Mouse (Mus musculus) intestine, postnatal 0 days (tissue): ENCODE measurements around the gene Pigr. TPM values are rescaled to one million over a fixed set of nuclear protein-coding genes. Genes with fewer than 3 reads are reported as not detected.
A peak's percentile ranks its signal among the peaks of the same experiment; 100 is the strongest.

ENCODE experiments used
- ATAC-seq: fragments of 200-750 bp; cut with Nextera tagmentation; 2 replicates; pipeline ENCODE4 v1.8.0; 2017; ENCODE audit warnings: mild to moderate bottlenecking, moderate TSS enrichment, moderate library complexity
- H3K27ac ChIP-seq: fragments of 300-500 bp; sonication (generic); 2 replicates; pipeline ENCODE4 v1.5.1; 2014; ENCODE audit warnings: mild to moderate bottlenecking, low read depth, low read length, moderate library complexity
- H3K27me3 ChIP-seq: fragments of 300-500 bp; sonication (generic); replicated peaks from 2 replicates; pipeline ENCODE4 v1.6.1; 2014; ENCODE audit warnings: low read length, mixed read lengths; ENCODE audit not compliant: control insufficient read depth, insufficient read depth
- H3K36me3 ChIP-seq: fragments of 300-500 bp; sonication (generic); 2 replicates; pipeline ENCODE4 v1.6.1; 2014; ENCODE audit warnings: mild to moderate bottlenecking, moderate library complexity; ENCODE audit not compliant: control insufficient read depth, insufficient read depth
- H3K4me1 ChIP-seq: fragments of 300-500 bp; sonication (generic); replicated peaks from 2 replicates; pipeline ENCODE4 v1.6.1; 2014; ENCODE audit warnings: antibody characterized with exemption, low read length, mixed read lengths; ENCODE audit not compliant: control insufficient read depth, insufficient read depth
- H3K4me2 ChIP-seq: fragments of 300-500 bp; sonication (generic); replicated peaks from 2 replicates; pipeline ENCODE4 v1.6.1; 2014; ENCODE audit warnings: low read depth, mild to moderate bottlenecking, moderate library complexity
- H3K4me3 ChIP-seq: fragments of 300-500 bp; sonication (generic); 2 replicates; pipeline ENCODE4 v1.5.1; 2014; ENCODE audit warnings: low read depth, low read length
- H3K9ac ChIP-seq: fragments of 300-500 bp; sonication (generic); 2 replicates; pipeline ENCODE4 v1.6.1; 2014; ENCODE audit warnings: mild to moderate bottlenecking, low read depth, low read length
- H3K9me3 ChIP-seq: fragments of 300-500 bp; sonication (generic); 2 replicates; pipeline ENCODE4 v1.6.1; 2016; ENCODE audit warnings: mixed run types; ENCODE audit not compliant: control insufficient read depth
- CTCF ChIP-seq: sonication (generic); IDR thresholded peaks from 2 replicates; pipeline ENCODE4 v1.5.1; 2016; ENCODE audit warnings: low read depth, mild to moderate bottlenecking, control low read depth, antibody characterized with exemption, moderate library complexity
- WGBS: fragments of 180-500 bp; shearing (Covaris S2); extraction: QIAGEN DNeasy Blood & Tissue Kit; methylation state at CpG from one replicate; pipeline ENCODE4 v1.1.7; 2014; 5-methylcytosine and 5-hydroxymethylcytosine counted together
- polyA plus RNA-seq: library from polyadenylated mRNA; unstranded; fragments of >200 nt; fragmentation: Nextera tagmentation; extraction: Ambion mirVana; gene quantifications from 2 replicates; pipeline ENCODE4 v1.2.1, GENCODE M21; 2015

Pigr gene
- polyA plus RNA-seq, 1 experiment from 2014 or later, result 14.0 TPM

DNA sequence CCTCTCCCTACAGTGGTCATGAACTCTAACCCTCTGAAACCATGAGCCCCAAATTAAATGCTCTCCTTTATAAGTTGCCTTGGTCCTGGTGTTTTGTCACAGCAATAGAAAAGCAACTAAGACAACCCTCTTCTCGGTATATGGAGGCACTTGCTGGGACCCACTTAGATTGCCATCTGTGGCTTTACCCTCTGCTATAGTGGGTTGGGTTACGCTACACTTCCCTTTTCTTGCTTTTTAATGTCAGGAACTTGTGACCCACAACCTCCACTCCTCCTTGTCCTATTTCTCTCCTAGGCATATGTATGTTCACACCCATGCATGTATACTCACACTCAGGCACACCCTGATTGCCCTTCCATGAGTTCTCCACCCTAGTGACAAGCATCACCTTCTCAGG lies 46.4 kb downstream of the Pigr start:
- no peaks in the 10 kb centered on the region for H3K36me3 ChIP-seq

GRCm38 (mm10) chr1:130875139-130875538 lies 48.7 kb downstream of the Pigr start:
- Histone ChIP-seq H3K27me3 (peaks cover 7% of the 10 kb centered on the region; the same call in 1 of the 2 replicates), H3K36me3 (no peaks in the 10 kb centered on the region), H3K9me3 (no peaks in the 10 kb centered on the region), H3K27ac (no peak overlapping the region), H3K4me3 (no peak overlapping the region), H3K9ac (no peak overlapping the region), H3K4me1 (peaks cover 3% of the 10 kb centered on the region; the same call in 1 of the 2 replicates), H3K4me2 (no peak overlapping the region)
- peak; percentile 83 for TF ChIP-seq CTCF
- WGBS, result 64% methylated on average over 3 of the region's 3 CpGs
- ATAC-seq, result no peak

More for the DNA sequence above, 46.4 kb downstream of the Pigr start:
- no peak overlapping the region for H3K27ac ChIP-seq
- H3K4me1 ChIP-seq, result peaks cover 2% of the 10 kb centered on the region; the same call in 1 of the 2 replicates
- H3K9ac ChIP-seq, result no peak overlapping the region
- H3K4me3 ChIP-seq, result no peak overlapping the region
- no peak for TF ChIP-seq CTCF
- WGBS, result 93% methylated on average over 2 of the region's 2 CpGs
- H3K9me3 ChIP-seq, result no peaks in the 10 kb centered on the region
- H3K27me3 ChIP-seq, result peaks cover 7% of the 10 kb centered on the region; the same call in 1 of the 2 replicates
- no peak overlapping the region for H3K4me2 ChIP-seq
- no peak for ATAC-seq

GRCm38 (mm10) chr1:130875910-130876309 lies 49.4 kb downstream of the Pigr start:
- H3K9me3 ChIP-seq, result no peaks in the 10 kb centered on the region
- WGBS, result 89% methylated on average over 3 of the region's 3 CpGs
- no peak overlapping the region for H3K27ac ChIP-seq
- H3K4me3 ChIP-seq, result no peak overlapping the region
- no peak for ATAC-seq
- H3K4me2 ChIP-seq, result no peak overlapping the region
- H3K27me3 ChIP-seq, result peaks cover 7% of the 10 kb centered on the region; the same call in 1 of the 2 replicates
- TF ChIP-seq CTCF, result peak; percentile 29; the same call in 1 of the 2 replicates
- H3K36me3 ChIP-seq, result no peaks in the 10 kb centered on the region
- no peak overlapping the region for H3K9ac ChIP-seq
- peaks cover 3% of the 10 kb centered on the region; the same call in 1 of the 2 replicates for H3K4me1 ChIP-seq

DNA sequence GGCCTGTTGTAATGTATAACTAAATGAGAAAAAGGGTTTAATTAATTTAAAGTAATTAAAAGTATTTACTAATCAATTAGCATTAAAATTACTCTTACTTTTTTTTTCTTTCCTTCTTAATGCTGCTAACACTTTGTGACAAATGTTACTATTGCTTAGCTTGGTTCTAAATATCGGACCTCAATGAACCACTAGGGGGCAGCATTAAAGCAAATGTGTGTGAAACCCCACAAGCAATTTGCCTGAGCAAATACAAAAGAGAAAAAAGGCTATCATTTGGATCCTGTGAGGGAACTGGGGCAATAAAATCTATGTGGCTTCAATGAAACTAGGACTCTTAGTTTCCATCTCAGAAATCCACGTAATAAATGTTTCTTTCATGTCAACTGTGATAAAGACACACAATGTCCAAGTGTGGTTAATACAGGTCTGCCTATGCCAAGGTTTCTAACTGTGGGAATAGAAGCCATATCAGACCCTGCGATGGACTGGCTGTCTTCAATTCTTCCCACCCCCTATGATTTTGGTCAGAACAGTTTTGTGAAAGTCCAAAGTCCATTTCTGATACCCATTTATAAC lies 50.5 kb downstream of the Pigr start:
- WGBS, result 26% methylated on average over 3 of the region's 3 CpGs
- Histone ChIP-seq H3K4me3 (no peak overlapping the region), H3K27ac (no peak overlapping the region), H3K27me3 (peaks cover 7% of the 10 kb centered on the region; the same call in 1 of the 2 replicates), H3K9ac (no peak overlapping the region), H3K4me1 (peaks cover 3% of the 10 kb centered on the region; the same call in 1 of the 2 replicates), H3K4me2 (no peak overlapping the region), H3K9me3 (no peaks in the 10 kb centered on the region), H3K36me3 (no peaks in the 10 kb centered on the region)
- no peak for ATAC-seq
- TF ChIP-seq CTCF, result peak; percentile 81

GRCm38 (mm10) chr1:130877889-130878614 lies 51.6 kb downstream of the Pigr start:
- no peak overlapping the region for H3K27ac ChIP-seq
- peak overlapping the region; percentile 65 for H3K4me2 ChIP-seq
- no peaks in the 10 kb centered on the region for H3K9me3 ChIP-seq
- WGBS, result 3% methylated on average over 43 of the region's 43 CpGs
- no peak; the same call in 1 of the 2 replicates for ATAC-seq
- H3K27me3 ChIP-seq, result peaks cover 7% of the 10 kb centered on the region; the same call in 1 of the 2 replicates
- H3K4me1 ChIP-seq, result peaks cover 3% of the 10 kb centered on the region; the same call in 1 of the 2 replicates
- H3K9ac ChIP-seq, result no peak overlapping the region
- H3K4me3 ChIP-seq, result peak overlapping the region; percentile 39
- H3K36me3 ChIP-seq, result no peaks in the 10 kb centered on the region
- TF ChIP-seq CTCF, result no peak; the same call in 1 of the 2 replicates

GRCm38 (mm10) chr1:130879927-130880326 lies 53.4 kb downstream of the Pigr start:
- no peak overlapping the region for H3K9ac ChIP-seq
- no peak overlapping the region for H3K27ac ChIP-seq
- H3K4me3 ChIP-seq, result no peak overlapping the region
- H3K4me2 ChIP-seq, result no peak overlapping the region
- no peak for TF ChIP-seq CTCF
- no peak for ATAC-seq
- peaks cover 7% of the 10 kb centered on the region; the same call in 1 of the 2 replicates for H3K27me3 ChIP-seq
- 88% methylated on average over 7 of the region's 7 CpGs for WGBS
- peaks cover 3% of the 10 kb centered on the region; the same call in 1 of the 2 replicates for H3K4me1 ChIP-seq
- H3K9me3 ChIP-seq, result no peaks in the 10 kb centered on the region
- H3K36me3 ChIP-seq, result no peaks in the 10 kb centered on the region
